Mouse (Mus musculus) C2C12 (cell line): Measurements from ENCODE around the gene Slc24a3.

Experiments used
- CTCF ChIP-seq: IDR thresholded peaks from one replicate; pipeline ENCODE4 v1.5.1; 2011; ENCODE audit not compliant: control insufficient read depth, insufficient read depth, insufficient read length
- FOSL1 ChIP-seq: IDR thresholded peaks from one replicate; pipeline ENCODE4 v1.8.0; 2011; ENCODE audit warnings: mild to moderate bottlenecking, low read length; ENCODE audit not compliant: poor library complexity, insufficient read depth, severe bottlenecking
- MAX ChIP-seq: IDR thresholded peaks from one replicate; pipeline ENCODE4 v1.6.1; 2011; ENCODE audit warnings: mild to moderate bottlenecking, control low read depth
- MYOD1 ChIP-seq: IDR thresholded peaks from one replicate; pipeline ENCODE4 v1.6.1; 2011; ENCODE audit warnings: low read depth; ENCODE audit not compliant: control insufficient read depth, insufficient read length
- USF1 ChIP-seq: IDR thresholded peaks from one replicate; pipeline ENCODE4 v1.6.1; 2011; ENCODE audit warnings: low read depth, mild to moderate bottlenecking, control low read depth, moderate library complexity

DNA sequence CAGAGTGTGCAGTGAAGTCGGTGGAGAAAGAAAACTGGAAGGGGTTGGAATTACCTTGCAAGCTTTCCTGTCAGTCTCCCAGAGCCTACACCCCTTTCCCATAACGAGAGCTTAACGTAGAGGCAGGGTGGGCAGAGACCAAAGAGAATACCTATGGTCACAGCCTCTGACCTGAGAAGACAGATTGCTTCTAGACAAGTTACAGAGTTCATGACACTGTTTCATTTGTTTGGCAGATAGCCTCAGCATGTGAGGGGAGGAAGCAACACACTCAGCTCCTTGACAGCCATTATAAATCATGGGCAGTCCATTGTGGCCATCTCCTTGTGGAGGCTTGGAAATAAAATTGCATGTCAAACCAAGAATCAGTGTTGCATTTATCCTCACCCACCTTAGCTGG is 156.9 kb downstream of the Slc24a3 start:
- no peak for TF ChIP-seq CTCF
- TF ChIP-seq MAX, result no peak
- no peak for TF ChIP-seq USF1
- TF ChIP-seq FOSL1, result no peak
- TF ChIP-seq MYOD1, result no peak
